Mouse (Mus musculus) CD8-positive naive resting alpha-beta T cell, adult 2 months (primary cell): ENCODE measurements around the gene Capzb.

Experiments
- DNase-seq, 2 experiments: peaks; one replicate each; pipeline ENCODE4 v3.0.0; 2022; ENCODE audit warnings: low read depth in 2 of 2, low spot score in 2 of 2

Capzb gene

DNA sequence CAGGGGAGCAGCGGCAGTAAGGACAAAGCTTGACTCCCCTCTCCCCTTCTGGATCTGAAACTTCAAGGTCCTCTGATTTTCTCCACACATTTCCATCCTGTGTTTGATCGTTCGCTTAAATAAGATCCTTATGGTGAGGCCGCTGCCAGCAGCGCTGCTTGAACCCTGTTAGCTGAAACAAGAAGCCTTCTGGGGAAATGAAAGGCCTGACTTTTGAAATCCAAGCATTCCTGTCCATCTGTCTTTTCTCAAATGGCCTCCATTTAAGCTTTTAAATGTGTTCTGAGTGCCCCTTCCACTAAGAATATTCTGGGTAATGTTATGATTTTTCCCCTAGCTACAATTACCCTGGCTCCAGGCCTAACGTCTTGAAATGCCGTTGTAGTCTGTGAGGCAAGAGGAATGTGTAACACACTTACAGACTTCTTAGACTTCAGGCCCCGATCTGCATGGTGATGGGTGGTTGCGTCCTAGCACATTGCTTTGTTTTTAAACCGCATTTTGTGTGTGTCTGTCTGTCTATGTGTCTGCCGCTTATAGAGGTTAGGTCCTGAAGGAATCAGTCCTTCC lies 66.7 kb downstream of the Capzb start:
- DNase-seq: no peak

DNA sequence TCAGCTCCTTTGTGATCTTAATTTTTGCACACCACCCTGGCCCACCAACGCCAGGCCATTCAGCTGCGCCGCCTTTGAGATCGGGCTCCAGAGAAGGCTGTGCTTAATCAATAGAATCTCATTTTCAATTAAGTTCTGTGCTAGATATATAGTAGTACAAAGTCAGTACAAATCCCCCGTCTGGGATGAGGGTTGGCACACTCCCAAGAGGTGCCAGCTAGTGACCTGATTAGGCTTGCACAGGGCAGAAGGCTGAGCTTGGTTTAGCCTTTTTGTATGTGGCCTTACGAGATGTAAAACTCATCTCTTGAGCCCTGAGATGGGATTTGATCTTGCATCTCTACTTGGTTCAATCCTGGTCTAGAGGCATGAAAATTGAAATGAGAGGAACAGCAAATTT lies 70.3 kb downstream of the Capzb start:
- DNase-seq: no peak

DNA sequence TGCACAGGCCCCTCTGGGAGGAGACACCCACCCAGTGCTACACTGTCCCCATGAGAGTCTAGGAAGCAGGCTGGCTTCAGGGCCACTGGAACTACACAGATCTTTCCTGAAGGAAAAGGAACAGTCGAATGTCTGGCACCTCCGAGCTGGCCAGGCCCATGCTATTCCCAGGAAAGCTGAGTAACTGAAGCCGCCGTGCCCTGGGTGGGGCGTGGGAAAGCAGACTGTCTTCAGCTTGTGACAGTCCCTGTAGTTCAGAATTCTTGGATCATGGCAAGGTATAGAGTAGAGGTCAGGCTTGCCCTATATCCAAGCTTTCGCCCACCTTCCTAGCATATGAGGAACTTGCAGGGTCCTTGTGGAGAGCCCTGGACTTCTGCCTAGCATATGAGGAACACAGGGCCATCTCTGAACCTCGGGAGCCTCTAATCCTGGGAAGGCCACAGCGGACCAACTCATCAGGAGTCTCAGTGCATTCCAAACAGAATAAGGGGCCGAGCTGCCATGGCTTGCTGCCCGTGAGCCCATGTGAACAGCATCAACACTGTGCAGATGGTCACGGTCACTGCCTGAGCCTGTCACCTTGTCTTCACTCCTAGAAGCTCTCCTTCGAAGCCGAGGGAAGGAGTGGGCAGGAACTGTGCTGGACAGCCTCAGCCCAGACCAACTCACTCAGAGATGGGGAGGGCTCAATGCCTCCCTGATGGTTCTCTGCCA lies 73.2 kb downstream of the Capzb start:
- DNase-seq: no peak

DNA sequence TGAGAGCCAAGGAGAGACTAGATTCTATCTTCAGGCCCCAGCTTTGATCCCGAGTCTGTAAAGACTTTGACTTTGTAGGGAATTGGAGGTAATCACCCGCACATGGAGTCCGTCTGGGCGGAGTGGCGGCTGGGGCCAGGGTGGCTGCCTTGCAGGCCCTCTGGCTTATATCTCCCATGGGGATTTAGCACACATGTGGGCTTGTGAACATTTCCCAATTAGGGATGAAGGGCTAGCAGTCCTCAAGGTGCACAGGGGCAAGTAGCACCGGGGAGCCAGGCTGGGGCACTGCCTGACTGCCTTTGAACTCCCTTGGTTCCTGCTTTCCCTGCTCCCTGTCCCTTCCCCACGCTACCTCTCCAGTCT lies 73.8 kb downstream of the Capzb start:
- DNase-seq: no peak

DNA sequence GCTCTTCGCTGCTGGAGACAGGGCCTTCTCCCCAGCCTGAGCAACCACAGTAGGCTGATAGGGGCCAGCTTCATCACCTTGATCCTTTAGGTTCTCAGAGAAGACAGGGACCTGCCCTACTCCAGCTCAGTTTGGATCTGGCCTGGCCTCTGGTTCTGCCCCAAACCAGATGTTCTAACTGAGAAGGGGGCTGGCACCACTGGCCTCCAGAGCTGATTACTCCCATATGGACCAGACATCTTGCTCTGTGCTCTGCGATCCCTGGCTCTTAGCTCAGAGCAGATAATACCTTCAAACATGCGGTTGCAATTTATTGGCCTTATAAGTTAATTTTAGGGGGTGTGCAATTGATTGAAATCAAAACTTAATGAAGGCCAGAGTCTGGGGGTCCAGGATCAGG lies 74.6 kb downstream of the Capzb start:
- DNase-seq: no peak

DNA sequence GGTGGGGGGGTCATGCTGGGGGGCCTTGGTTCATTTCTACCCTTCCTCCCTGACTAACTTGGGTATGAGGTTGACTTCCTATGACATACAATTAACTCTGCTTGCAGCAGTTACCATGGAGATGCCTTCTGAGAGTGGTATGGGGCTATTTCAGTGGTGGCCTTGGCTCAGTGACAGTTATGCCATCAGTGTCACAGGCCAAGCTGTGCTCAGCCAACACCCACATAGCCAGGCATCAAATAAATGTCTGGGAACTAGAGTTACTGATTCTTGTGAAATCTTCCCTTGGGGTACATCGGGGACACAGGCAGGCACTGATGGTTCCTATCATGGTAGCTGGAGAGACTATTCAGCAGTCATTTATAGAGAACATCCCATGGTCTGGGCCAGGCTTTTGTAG lies 75.5 kb downstream of the Capzb start:
- no peak for DNase-seq

DNA sequence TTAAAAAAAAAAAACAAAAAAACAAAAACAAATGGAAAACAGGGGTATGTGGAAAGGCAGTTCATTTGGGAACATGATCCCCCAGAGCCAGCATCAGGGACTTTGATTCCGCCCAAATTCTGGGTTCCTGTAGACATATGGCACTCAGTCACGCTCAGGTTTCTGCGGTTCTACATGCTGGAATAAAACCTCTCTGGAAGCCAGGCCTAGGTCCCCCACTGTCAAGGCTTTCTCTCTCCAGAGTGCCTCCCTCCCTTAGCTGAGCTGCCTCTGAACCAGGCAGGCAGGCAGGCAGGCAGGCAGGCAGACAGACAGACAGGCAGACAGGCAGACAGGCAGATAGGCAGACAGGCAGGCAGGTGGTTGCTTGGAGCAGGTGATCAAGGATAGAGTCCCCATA lies 77.5 kb downstream of the Capzb start:
- no peak for DNase-seq

DNA sequence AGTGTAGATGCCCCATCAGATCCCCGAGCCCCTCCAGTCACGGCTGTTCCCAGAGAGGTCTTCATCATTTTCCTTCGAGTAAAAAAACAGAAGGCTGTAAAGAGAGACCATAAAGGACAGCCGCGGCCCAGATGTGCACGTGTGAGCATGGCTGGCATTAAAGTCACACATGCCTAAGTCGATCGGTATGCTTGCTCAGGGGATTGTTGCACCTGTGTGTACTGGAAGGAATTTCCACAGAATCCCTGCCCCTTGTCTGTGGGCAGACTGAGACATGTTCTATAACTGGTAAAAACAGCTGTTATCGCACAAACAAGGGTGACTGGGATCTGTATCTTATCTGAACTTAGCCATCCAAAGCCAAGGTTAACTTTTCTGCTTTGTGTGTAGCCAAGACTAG lies 78.9 kb downstream of the Capzb start:
- DNase-seq: no peak

DNA sequence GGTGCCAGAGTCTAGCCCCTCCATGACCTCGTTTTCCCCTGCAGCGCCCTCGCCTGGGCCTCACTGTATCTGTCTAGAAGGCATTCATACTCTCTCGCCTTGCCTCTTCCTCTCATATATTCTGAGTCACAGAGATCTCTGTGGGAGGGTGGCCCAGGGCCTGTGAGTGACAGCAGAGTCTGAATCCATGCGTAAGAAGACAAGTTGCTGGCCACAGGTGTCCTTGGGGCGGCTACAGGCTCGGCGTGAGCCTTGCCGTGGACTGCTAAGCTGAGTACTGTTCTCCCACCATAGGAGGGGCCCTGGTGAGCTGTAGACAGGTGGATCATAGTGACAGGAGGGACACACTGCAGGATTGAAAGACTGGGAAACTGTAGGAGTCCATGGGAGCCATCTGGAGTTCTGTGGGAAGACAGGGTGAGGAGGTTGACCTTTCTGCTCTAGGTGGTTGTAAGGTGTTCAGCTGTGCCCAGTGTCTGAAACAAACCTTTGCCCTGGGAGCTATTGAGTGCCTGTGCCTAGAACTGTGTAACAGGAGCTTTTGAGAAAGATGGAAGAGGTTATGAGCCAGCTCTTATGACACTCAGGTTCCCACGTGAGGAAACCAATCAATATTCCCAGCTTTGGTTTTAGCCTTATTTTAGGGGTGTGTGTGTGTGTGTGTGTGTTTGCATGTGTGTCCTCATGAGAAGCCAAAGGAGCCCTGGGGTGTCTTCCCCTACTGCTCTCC lies 80.4 kb downstream of the Capzb start:
- no peak for DNase-seq

DNA sequence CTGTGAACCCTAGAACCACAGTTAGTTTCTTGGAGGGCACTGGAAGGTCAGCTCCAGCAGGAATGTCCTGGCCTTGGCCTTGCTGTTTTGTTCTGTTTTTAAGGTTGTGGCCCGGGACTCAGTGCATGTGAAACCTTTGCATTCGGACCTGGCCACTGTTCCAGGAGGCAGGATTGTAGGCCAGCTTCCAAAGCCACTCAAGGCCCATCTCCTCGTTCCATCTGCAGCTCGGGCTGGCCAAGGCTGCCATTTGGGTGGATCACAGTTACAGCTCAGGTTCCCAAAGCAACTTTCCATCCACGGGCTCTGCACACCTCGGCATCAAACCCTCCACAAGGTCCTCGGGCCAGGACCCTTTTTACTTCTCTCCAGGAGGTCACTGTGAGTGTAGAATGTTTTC lies 81.9 kb downstream of the Capzb start:
- DNase-seq: no peak

DNA sequence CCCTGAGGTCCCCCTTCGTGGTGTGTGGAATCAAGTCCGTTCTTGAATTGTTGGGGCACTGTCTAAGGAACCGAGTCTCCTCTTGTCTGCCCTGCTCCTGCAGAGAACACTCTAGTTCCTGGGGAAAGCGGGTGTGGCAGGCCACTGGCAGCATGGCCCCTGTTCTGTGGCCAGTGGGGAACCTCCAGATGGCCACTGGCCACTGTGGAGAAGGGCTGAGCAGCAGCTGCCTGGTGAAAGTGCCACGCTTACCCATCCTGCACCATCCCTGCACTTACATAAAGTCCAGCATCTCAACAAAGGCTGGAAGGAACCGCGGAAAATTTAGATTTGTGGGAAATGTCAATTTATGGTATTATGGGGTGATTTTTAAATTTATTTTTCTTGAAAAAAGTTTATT lies 83.7 kb downstream of the Capzb start:
- DNase-seq: no peak

DNA sequence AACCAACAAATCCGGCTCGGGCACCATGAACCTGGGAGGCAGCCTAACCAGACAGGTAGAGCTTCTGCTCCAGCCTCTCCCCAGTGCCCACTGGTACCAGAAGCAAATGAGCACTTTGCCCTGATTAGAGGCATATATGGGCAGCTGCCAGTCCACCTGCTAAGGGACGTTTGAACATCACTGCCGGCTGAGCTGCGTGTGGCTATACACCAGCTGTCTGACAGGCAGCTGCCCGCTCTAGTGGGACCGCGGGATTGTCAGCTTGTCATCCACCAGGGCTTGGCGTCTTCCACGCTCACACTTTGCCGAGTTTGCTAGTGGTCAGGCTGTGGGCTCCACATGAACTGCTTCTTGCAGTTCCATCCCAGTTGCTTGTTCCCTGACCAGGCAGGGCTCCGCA lies 87.8 kb downstream of the Capzb start:
- no peak for DNase-seq

DNA sequence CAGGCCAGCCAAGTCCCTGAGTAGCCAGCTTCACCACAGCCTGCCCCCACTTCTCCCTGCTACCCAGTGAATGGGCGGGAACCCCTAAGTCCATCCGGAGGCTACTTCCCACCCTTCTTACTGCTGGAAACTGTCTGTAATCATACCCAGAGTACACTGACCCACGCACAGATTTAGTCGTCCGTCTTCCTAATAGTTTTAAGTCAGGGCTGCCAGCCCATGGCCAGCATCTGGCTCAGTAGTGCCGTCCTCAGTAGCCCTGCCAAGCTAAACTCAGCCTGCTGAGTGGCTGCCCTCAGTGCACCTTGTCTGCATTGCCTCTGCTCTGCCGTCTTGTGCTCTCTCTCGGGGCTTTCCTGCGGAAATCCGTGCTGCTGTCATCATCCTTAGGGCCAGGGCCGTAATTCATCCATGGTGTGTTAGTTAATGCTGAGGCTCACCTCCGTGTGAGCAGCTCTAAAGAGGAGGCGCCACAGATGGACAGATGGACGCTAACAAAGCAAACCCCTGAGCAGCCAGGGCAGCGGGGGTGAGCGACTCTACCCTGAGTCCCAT lies 89.2 kb downstream of the Capzb start:
- no peak for DNase-seq

DNA sequence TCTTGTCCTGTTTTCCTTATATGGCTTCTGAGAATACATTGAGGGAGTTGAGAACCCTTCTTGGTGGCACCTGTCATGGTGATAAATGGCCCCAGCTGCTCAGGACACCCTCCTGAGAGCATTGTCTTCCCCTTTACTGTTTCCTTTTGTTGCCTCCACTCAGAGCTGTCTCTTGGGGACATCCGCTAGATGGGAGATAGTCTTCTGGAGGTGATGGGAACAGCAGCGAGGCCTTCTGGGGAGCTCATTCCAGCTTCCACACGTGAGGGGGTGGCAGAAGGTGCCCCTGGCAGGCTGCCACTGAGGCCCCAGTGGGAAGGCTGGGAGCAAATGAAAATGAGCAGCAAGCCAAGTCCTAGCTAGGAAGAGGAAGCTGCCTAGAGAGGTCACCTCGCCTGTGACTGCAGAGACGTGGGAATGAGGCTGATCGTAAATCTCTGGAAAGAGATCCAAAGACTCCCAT lies 90.3 kb downstream of the Capzb start:
- DNase-seq: no peak

DNA sequence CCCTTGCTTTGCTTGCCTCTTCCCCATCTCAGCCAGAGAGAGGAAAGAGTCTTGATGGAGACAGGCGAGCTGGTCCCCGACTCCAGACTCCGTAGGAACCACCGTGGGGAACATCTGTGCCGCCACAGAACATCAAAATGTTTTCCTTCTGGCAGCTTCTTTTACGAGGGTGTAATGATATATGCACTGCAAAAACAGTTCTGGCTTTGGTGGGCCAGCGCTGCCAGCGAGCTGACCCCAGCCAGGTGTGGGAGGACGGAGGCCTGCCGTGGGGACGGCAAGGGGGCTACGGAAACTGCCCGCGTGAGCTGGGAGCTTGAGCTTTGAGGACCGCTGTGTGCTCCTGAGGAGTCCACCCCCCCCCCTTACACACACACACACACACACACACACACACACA lies 92.2 kb downstream of the Capzb start:
- DNase-seq: no peak

DNA sequence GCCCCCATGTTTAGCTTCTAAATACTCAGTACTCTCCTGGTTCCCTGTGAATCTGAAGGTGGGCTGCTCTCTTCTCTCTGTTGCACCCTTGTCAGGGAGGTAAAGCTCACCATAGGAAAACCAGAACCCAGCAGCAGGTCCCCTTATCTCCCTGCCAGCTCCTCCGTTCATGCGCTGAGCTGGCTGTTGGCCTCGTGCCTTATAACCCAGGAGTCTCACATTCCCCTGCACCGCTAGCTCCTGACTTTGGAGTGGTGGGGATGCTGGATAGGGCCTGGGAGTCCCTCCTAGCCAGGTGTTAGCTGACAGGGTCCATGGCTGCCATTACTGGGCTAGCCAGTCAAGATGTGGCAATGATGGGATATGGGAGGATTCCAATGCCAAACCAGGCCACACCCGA lies 93.5 kb downstream of the Capzb start:
- no peak for DNase-seq

DNA sequence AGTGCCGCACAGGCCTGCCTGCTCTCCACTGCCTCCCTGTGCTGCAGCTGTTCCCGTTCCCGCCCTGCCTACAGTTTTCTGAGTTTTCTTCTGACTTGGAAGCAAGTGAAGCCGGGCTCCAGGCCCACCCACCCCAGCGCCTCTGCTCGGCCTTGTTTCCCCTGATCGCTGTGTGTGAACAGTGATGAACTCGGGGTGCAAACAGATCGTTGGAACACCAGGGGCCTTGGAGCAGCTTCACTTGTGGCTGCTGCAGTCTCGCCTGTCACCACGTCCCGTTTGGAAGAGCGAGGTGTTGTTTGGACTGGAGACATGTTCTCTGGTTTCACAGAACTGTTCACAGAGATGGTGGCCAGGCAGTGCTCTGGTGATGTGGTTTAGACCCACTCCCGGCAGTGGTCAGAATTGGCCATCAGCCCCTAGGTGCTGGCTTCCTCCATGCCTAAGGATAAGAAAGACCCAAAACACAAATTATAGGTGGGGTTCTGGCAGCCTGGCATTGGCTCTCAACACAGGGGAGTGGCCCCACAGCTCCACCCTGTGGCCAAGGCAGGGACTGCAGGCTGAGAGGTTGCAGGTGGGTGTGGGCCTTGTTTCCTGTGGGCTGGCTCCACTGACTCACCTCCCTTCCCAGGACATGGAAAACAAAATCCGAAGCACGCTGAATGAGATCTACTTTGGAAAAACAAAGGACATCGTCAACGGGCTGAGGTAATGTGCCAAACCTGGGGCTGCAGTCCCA lies 94.6 kb downstream of the Capzb start:
- peak; percentile 79 to 82 for DNase-seq

DNA sequence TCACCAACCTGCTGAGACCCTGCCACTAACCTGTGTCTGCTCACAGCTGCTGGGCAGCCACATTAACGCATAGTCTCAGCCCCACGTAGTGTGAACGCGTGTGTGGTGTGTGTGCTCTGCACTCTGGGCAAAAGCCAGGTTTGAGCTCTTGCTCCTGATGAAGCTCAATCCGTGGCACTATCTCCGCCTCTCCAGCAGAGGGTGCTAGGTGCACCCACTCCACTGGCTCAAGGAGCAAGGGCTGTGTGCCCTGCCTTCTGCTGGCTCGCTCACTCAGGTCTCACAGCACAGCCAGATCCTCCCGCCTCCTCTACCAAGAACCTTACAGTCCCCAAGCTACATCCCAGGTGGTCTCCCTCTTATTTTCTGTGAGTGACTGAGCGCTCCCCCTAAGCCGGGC lies 96.3 kb downstream of the Capzb start:
- DNase-seq: no peak

DNA sequence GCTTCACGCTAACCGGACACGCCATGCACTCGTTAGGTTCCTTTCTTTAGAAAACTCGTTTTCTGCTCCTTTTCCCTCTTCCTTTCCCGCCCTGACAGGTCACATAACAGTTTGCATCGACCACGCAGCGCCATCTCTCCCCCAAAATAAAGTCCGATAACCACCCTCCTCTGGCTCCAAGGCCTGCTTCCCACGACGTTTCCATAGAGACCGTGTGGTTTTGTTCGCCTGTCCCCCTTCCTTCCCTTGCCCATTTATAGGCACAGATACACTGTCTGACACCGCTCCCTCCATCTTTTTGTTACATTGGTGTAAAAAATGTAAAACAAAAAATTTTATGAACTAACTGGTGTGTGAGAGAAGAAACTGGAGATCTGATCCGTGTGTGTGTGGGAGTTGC lies 98.4 kb downstream of the Capzb start:
- DNase-seq: no peak

DNA sequence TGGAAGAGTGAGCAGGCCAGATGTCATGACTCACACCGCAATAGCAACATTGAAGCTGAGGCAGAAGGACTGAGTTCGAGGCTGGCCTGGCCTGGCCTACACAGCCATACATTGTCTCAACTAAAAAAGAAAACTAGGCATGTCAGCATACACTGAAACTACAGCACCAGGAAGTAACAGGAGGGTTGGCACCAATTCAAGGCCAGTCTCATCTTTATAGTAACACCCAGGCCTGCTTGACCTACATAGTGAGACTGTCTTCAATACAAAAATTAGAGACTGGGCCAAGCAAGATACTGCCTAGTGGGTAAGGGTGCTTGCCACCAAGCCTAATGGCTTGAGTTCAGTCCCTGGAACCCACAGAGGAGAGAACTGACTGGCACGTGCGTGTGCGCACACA lies 99.3 kb downstream of the Capzb start:
- DNase-seq: no peak

DNA sequence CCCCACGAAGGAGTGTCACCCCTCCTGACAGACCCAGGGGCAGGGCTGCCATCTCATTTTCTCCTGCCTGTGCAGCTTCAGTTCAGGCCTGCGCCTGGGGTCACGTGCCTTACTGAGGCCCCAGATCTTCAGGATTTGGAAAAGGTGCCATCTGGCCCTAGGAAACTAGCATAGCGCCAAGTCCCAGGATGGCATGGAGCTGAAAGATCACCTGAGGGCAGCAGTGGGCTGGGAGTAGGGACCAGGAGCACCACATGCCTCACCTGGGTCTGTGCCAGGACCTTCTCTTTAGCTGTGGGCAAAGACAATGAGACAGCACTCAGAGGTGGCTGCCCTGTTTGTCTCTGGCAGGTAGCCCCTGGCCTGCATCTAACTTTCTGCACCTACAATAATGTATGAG lies 104.9 kb downstream of the Capzb start:
- no peak for DNase-seq
